Mouse (Mus musculus): ENCODE measurements around the gene Gm28729.
"Not testable (repeated sequence)": the region's sequence is repeated elsewhere in the genome, so short reads cannot be mapped to it uniquely, and the experiment has no call there.

The Gm28729 gene

DNA sequence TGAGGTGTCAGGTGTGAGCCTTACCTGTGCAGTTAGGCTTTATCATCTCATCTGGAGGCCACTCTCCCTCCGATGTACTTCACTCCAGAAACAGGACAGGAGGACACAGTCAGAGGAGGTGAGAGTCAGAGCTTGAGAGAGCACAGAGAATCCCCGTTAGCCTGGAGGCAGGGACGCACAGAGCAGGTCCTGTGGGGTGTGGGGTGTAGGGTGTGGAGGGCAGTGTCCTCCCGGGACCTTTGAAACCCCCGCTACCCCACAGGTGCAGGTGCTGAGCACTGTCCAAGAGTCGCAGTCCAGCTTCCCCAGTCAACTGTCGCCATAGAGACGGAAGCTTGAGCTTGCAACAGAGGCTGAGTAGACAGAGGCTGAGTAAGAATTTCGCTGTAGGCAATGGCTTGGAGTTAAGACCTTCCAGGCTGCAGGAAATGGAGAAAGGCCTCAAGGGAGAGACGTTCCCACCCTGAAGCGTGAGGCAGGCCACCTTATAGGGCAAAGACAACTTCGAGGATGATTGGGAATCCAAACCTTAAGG lies at the start of gene Gm28729:
Gene Gm28729 (minus strand): TSS at position 293 of the 535 bp plus-strand sequence.
- no peak for DNase-seq (ENCODE audit: low spot score in 2 of 2)

DNA sequence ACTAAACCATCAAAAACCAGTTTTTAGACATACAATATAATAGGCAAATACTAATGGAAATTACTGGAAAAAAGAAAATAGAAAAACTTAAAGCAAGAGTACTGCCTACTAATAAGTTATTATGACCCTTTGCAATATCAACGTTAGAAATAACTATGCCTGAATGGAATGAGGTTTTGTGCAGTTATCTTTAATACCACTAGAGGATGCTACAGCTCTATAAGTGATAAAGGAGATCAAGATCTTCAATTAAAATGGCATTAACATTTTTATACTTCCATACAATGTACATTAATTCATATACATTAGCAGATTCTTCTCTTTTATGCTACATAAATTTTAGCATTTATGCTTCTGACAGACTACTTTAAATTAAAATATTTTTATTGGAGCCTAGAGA lies 48.2 kb upstream of the Gm28729 start:
- no peak for DNase-seq (ENCODE audit: low spot score in 2 of 2)

DNA sequence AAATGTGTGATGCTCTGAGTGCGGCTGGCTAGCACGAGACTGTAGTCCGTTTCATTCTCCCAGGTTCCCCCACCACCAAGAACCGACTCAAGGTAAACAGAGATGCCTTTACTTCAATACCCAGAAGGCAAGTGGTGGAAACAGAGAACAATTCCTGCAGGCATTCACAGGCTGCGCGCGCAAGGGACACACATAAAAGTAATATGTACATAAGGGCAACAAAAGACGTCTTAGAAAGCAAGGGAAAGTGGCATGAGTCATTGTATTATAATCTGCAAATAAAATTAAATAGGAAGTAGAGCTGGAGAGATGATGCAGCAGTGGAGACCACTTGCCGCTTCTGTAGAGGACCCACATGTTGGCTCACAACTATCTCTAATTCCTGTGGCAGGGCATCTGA lies 47.7 kb upstream of the Gm28729 start:
- DNase-seq (ENCODE audit: low spot score in 2 of 2): no peak

DNA sequence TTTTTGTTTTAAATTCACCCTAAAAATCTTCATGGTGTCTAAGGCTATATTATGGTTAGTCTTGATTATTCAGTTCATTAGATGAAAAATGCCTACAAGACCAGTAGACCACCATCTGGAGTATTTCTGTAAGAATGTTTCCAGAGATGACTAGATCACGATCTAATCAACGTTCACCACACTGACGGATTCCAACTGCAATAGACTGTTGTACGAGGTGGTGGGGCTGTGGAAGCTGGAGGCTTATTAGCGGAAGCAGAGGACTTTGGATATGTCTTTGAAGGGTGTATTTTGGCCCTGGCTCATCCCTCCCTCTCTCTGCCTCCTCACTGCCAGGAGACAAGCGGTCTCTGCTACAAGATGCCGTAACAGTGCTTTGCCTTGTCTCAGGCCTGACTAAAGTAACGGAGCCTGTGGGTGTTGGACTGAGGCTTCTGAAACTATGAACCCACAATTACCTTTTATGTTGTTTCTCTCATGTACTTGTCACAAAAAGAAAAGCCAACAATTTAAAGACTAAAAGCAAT lies 41.5 kb upstream of the Gm28729 start:
- DNase-seq (ENCODE audit: low spot score in 2 of 2): no peak

DNA sequence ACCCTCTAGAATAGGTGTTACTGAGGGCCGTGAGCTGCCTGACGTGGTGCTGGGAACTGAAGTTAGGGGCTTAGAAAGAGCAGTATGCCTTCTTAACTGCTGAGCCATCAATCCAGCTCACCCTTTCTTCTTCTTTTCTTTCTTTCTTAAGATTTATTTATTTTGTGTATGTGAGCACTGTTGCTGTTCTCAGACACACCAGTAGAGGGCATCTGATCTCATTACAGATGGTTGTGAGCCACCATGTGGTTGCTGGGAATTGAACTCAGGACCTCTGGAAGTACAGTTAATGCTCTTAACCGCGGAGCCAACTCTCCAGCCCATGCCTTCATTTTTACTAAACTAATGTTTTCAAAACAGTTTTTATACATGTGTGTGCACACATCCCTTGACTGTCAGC lies 38.4 kb upstream of the Gm28729 start:
- DNase-seq (ENCODE audit: low spot score in 2 of 2): no peak

DNA sequence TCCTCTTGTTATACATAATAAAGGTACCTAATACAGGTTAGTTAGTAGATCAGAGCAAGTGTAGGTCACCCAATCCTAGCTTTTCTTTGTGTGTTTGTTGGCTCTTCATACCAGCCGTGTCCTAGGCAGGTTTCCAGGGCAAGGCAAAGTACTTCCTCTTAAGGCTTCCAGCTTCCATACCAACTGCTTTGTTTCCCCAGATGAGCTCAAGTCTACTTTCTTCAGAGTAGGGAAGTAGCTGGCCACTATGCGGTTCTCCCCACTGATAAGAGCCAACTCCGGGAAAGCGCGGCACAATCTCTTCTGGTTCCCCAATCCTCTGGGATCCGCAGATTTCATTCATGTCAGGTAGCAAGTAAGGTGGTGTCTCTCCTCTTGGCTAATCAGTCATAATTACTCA lies 34.1 kb upstream of the Gm28729 start:
- no peak for DNase-seq (ENCODE audit: low spot score in 2 of 2)

DNA sequence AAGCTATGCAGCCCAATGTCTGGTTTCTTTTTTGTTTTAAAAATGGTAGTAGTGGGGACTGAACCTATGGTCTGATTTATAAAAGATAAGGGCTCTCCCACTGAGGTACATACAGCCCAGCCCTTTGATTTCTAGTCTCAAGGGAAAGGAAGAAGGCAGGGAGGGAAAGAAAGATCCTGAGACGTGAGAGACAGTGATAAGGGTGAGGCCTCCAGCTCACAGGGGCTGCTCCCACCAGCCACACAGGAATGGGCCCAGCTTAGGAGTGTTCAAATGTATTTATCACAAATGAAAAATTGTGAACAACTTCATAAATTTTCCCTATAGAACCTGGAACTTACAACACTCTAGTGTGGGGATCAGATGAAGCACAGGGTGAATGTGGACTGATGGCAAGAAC lies 33.5 kb upstream of the Gm28729 start:
- DNase-seq (ENCODE audit: low spot score in 2 of 2): no peak

DNA sequence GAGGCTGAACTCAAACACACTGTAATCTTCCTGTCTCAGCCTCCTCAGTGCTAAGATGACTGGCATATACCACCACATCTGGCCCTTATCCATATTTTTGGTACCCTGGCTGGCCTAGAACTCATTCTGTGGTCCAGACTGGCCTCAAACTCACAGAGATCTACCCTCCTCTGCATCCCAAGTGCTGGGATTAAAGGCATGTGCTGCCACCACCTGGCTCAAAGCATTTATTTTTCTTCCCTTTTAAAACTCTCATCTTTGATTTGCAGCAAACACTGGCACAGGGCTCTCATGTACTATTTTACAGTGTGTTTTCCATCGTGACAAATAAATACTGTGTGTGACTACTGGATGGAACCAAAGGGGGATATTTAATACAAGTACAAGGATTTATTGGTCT lies 29.0 kb upstream of the Gm28729 start:
- no peak for DNase-seq (ENCODE audit: low spot score in 2 of 2)

DNA sequence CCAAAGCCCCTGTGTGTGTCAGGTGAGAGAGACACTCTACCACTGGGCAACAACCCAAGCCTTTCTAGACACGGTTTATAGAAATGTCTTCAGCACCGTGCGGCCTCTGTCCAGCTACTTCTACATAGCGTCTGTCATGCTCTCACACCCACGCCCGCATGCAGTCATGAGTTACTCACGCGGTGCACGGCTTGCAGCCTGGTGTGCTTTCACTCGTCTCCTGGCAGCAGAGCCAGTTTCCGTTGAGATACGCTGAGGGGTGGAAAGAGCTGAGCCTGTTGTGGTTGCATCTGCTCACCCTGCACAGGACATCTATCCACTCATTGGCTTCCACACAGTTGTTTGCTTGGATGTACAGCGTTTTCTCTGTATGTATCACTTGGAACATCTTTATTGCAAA lies 20.3 kb upstream of the Gm28729 start:
- DNase-seq (ENCODE audit: low spot score in 2 of 2): no peak

DNA sequence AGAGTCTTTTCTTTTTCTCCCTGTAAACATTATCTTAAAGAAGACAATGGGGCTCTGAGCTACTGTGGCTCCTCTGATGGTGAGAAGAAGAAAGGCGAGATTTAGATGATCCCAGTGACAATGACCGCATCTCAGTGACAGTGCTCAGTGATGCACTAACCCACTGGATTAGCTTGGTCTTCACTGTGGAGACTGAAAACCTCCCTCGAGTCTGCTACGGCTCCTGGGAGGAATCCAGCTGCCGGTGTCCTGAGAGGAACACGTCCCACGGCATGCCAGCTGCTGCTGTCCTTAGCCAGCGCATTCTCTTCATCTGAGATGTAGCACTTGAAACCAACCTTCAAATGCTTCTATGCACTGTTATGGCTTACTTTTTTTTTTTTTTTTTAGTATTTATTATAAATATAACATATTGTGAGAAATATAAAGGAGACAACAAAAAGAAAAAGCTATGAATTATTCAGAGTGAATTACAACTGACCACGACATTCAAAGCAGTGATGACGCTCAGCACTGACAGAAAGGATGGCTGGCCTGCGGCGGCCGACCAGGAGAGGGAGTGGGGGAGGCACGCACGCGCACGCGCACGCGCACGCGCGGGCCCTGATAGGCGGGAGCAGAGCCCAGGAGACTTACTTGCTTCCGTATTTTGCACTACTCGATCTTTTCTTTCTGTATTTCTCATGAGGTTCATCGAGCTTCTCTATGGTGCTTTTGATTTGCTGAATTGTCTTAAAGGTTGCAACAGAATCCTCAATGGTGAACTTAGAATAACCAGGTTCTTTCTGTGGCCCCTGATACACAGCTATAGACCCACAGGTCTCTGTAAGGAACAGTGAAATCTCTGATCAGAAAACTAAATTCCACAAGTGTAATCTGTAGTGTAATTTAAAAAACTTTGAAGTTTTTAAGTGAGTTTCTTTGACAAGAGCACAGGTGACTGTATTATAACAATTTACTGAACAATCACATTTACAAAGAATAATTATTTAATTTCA lies 18.9 kb upstream of the Gm28729 start:
- DNase-seq (ENCODE audit: low spot score in 2 of 2): no peak

DNA sequence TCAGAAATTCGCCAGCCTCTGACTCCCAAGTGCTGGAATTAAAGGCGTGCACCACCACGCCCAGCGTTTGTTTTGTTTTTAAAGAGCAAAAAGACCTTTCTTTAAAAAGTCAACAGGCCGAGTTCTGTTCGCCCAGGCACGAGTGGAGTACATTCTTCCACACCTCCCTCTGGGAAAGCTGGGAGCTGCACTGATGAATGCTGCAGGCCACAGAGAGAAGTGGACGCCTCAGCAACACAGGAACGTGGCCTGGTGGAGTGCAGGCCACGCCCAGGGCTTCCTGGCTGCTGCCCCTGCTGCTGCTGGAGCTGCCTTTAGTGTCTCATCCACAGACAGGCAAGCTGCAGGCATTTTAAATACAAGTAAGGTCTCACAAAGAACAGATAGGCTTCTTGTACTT lies 13.9 kb upstream of the Gm28729 start:
- no peak for DNase-seq (ENCODE audit: low spot score in 2 of 2)

DNA sequence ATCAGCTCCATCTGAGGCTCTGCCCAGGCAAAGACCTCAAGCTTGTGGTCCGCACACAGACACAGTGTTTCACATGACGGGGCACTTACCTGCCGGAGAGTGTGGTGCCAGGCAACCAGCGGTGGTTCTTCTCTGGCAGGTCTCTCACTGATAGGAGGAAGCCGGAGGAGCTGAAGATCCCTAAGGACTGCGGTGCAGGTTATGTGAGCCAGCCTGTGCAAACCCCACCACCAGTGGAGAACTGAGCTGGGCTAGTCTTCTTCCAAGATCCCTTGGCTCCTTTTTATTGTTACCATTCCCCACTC lies 12.5 kb upstream of the Gm28729 start:
- no peak for DNase-seq (ENCODE audit: low spot score in 2 of 2)

DNA sequence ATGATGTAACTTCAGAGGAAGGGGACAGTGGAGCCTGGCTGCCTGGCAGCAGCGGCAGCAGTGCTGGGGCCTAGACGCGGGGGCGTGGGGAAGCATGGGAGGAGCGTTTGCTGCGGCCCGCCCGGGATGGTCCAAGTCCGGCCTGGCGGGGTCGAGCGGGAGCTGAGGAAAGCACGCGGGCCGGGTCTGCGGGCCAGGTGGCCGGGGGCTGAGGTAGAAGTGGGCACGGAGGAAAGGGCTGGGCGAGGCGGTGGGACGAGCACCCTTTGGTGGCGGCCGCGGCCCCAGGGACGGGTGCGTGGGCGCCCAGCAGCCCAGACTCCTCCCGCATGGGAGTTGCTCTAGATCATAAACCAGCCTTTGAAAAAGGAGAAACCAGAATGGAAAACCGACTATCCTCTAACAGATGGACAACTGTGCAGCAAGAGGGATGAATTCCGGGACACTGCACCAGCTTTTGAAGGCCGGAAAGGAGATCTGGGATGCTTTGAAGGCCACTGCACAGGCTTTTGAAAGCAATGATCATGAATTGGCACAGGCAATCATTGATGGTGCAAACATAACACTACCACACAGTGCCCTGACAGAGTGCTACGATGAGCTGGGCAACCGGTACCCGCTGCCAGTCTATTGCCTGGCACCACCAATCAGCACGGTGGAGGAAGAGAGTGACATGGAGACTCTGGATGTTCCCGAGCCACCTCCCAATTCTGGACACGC lies 12.0 kb upstream of the Gm28729 start:
- DNase-seq (ENCODE audit: low spot score in 2 of 2): no peak

DNA sequence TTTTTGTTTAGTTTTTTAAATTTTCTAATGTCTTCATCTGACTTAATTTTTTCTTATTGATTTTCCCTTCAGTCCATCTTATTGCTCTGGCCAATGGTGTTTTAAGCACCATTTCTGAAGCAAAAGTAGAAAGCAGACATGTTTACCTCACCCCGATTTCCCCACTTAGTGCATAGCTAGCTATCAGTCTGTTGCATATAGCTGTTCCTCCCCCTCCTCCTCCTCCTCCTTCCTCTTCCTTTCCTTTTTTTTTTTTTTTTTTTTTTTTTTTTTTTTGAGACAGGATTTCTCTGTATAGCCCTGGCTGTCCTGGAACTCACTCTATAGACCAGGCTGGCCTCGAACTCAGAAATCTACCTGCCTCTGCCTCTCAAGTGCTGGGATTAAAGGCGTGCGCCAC lies 11.0 kb upstream of the Gm28729 start:
- DNase-seq (ENCODE audit: low spot score in 2 of 2): not testable (repeated sequence)

DNA sequence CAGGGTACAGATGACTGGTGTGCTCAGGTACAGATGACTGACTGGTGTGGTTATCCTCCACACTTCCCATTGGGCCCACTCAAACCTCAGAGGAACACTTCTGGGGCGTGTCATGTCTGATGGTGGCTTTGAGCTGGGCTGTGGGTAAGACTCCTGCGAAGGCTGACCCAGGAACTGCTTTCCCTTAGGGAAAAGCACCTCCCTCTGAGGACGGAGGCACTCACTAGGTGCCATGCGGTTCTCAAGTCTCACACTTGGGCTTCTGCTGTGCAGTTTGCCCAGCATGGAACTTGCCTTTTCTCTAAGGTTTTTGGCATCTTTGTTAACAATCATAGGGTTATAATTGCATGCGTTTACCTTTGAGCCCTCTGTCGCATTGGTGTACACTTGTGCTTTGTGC lies 10.4 kb upstream of the Gm28729 start:
- DNase-seq (ENCODE audit: low spot score in 2 of 2): no peak

DNA sequence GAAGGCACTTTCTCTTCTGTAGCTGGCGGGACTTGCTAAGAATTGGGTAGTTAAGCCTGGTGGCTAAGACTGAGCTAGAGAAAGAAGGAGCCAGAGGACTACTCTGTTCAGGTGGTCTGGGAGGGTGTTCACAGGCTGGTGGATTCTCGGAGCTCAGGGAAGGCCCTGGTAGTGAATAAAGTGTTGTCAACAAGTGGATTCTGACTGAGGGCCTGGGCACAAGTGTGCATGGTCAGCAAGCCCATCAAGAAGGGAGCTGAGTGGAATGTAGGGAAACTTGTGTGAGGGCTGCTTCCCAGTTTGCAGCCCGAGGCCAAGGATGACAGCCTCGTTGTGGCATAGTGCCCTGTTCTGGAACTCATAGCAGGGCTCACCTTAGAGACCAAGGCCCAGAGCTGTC lies 9.2 kb upstream of the Gm28729 start:
- no peak for DNase-seq (ENCODE audit: low spot score in 2 of 2)

DNA sequence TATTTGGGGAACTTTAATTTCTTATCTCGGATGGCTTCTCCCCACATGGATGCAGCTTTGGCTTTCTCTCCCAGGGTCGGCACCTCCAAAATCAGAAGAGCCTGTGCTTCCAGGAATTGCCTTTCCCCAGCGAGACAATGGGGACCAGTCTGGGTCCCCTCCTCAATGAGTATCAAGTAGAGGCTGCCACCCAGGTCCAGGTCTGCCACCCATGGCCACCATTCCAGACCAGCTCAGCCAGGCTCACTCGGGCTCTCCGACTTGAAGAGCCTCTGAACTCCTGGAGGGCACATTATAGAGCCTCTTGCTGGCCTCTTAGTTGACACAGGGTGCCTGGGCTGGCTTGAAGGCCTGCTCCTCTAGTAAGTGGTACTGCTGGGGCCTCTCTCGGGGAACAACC lies 8.4 kb upstream of the Gm28729 start:
- no peak for DNase-seq (ENCODE audit: low spot score in 2 of 2)

DNA sequence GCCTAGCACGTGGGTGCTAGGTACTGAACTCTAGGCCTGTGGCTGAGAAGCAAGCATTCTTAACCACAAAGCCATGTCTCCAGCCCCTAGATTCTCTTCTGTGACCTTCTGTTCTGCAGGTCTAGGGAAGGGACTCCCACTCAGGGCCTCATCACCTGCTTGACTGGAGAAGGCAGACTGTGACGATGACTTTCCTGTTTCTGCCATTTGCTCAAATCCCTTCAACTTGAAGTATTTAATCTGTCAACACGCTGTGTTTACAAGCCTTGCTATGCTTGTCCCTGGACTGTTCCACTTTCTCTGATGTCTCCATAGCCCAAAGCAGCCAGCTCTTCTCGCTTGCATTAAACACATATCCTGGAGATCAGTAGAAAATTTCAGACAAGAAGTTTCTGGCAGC lies 7.5 kb upstream of the Gm28729 start:
- DNase-seq (ENCODE audit: low spot score in 2 of 2): no peak

DNA sequence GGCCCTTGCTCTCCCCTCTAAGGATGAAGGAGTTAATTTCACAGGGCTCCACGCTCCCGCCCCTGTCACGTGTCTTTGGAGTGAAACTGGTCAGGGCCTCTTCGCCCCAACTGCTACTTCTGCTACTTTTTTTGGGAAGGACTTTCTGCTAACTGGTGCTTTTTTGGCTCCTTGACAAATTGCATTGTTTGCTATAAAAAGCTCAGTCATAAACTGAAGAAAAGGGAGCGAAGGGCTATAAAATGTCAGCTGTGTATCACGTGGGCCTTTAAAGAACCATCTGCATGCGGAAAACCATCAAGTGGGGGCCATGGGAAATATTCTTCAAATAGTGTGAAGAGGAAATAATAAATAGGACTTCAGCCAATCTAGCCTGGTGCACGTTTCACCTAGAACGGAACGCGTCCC lies 5.6 kb upstream of the Gm28729 start:
- no peak for DNase-seq (ENCODE audit: low spot score in 2 of 2)

DNA sequence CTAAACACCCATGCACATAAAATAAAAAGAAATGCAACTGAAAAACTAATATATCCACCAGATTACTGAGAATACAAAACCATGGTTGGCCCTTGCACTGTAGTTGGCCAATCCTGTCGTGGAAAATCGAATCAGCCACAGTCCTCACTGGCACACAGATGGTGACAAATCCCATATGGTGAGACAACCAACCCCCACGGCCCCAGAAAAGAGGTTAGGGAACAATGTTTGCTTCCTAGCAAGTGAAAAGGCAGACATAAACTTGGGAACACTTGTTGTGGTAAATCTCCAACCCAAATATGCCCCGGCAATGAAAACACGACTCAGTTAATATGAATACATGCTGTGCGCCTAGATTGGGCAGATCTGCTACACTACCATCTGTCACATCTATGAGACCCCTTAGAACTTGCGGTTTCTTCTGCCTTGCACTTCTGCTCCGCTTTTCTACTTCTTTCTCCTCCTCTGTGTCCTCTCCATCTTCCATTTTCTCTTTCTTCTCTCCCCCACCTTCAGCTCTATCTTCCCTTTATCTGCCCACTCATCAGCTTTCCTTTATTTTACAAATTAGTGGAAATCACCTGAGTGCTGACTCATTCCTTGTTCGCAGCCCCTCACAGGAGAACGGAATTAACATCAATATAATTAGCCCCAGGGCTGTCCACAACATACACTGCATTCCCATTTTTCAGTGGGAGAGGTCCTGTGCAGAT lies 5.1 kb upstream of the Gm28729 start:
- no peak for DNase-seq (ENCODE audit: low spot score in 2 of 2)

DNA sequence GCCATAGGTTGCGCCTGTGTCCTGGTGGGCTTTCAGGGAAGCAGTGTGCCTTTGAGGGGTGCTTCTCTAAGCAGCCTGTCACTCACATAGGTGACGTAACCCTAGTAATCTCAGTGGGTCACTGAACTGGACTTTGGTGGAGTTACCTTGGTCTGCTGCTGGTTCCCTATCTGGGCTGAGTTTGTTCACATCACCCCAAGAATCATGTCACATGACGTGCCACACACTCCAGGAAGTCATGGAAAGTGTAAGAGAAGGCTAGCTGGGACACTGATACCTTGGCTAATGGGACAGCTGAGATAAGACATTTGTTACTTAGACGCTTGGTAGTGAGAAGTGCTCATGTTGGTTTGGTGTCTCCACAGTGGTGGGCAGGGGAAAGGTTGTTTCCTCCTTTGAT lies 947 bp upstream of the Gm28729 start:
- no peak for DNase-seq (ENCODE audit: low spot score in 2 of 2)

DNA sequence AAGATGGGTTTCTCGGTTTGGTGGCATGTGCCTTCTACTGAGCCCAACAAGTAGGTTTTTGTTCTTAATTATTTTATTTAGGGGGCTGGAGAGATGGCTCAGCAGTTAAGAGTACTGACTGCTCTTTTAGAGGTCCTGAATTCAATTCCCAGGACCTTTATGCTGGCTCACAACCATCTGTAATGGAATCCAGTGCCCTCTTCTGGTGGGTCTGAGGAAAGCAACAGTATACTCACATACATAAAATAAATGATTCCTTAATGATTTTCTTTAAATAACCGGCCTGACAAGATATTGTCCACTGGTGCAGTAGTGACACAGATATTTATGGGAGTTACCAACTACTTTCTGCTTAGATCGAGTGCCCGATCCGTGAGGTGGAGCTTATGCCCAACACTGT lies 1.9 kb downstream of the Gm28729 start:
- no peak for DNase-seq (ENCODE audit: low spot score in 2 of 2)
